Mouse (Mus musculus): Measurements from ENCODE around the gene Syce3. TPM values are rescaled to one million over a fixed set of nuclear protein-coding genes. Genes with fewer than 3 reads are reported as not detected.

The Syce3 gene
- polyA plus RNA-seq, 1 experiment from 2014 or later: not detected

- no peak for TF ChIP-seq CTCF (IDR thresholded peaks at IDR 0.05)
- no peak for ATAC-seq
- no peak for DNase-seq (ENCODE audit: low read depth, low spot score)
- H3K27me3 ChIP-seq: peaks cover 60% of the 10 kb centered on the region
- in situ Hi-C loops (cut with MboI; ENCODE audit: low pct_unique_long_range_greater_than_20kb): no loop called here
- CTCF ChIA-PET: no interaction called here
- POLR2A ChIA-PET: no interaction called here
These were observed 25.7 kb downstream of the Syce3 start, which contains the start of gene Klhdc7b for GRCm38 (mm10) chr15:89384617-89385016. Gene Klhdc7b, plus strand, starts transcription at chr15:89384917.

GRCm38 (mm10) chr15:89379429-89379828, 30.9 kb downstream of the Syce3 start:
- H3K27me3 ChIP-seq: peaks cover 38% of the 10 kb centered on the region
- DNase-seq (ENCODE audit: low read depth, low spot score) (no peak), ATAC-seq (no peak)
- no peak for TF ChIP-seq CTCF (IDR thresholded peaks at IDR 0.05)
- in situ Hi-C loops (cut with MboI; ENCODE audit: low pct_unique_long_range_greater_than_20kb): loop anchor here (10.0 kb wide), 1 partner anchor 555 kb away; no protein-coding TSS in a partner anchor
- ChIA-PET POLR2A (interaction anchor here (0.6 kb wide), 1 partner anchor 22 kb away, joined by 3 read pairs; no protein-coding TSS in a partner anchor), CTCF (no interaction called here)

DNA sequence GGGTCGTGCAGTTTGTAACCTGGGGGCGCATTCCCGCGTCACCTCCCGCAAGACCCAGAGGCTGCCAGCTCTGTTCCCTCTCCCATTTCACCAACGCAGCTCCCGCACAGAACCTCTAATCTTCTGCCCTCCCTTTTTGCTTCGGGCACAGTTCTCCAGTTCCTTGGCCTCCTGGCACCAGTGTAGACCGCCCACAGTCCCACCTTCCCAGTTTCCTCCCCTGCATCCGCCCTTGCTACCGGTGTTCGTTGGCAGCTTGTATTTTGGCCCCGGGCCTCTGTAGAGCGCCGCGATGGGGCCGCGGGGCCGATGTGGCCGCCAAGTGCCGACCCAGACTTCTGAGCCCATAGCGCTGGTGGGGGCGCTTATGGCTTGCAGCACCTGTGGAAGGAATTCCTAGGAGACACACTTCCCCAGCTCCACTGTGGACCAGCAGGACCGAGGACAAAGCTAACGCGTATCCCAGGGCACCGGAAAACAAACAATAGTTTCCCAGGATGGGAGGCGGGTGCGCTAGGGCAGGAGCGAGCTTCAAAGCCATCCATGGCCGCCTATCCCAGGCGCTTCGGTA, 31.4 kb downstream of the Syce3 start, which contains the start of gene Odf3b:
Gene Odf3b, minus strand, starts transcription at position 452 of the 571 bp plus-strand sequence.
- ChIA-PET CTCF (no interaction called here), POLR2A (no interaction called here)
- peaks cover 34% of the 10 kb centered on the region for H3K27me3 ChIP-seq
- ATAC-seq (no peak), DNase-seq (ENCODE audit: low read depth, low spot score) (no peak)
- in situ Hi-C loops (cut with MboI; ENCODE audit: low pct_unique_long_range_greater_than_20kb): loop anchor here (10.0 kb wide), 1 partner anchor 554 kb away; no protein-coding TSS in a partner anchor
- TF ChIP-seq CTCF (IDR thresholded peaks at IDR 0.05): no peak

- DNase-seq (ENCODE audit: low read depth, low spot score): no peak
- POLR2A ChIA-PET: no interaction called here
- in situ Hi-C loops (cut with MboI; ENCODE audit: low pct_unique_long_range_greater_than_20kb): loop anchor here (10.0 kb wide), 1 partner anchor 553 kb away; no protein-coding TSS in a partner anchor
These were observed 32.1 kb downstream of the Syce3 start for GRCm38 (mm10) chr15:89377938-89378828.

DNA sequence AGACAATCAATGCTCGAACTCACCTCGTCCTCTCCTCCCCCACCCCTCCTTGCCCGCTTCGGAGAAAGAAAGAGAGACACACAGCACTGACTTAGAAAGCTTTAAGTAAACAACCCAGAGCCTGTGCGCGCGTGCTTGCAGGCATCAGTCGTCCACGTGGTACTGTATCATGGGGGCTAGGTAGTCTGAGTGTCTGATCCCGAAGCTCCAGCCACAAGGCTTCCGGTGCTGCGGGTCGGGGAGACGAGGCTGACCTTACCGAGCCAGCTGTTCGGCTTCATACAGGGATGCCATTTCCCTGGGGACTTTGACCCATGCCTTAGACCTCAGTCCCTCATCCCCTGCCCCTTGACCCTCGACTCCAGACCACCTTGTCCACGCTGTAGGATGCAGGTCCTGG, 32.9 kb downstream of the Syce3 start:
- ChIA-PET CTCF (no interaction called here), POLR2A (no interaction called here)
- DNase-seq (ENCODE audit: low read depth, low spot score): no peak
- no peak for TF ChIP-seq CTCF (IDR thresholded peaks at IDR 0.05)
- H3K27me3 ChIP-seq: peaks cover 32% of the 10 kb centered on the region
- in situ Hi-C loops (cut with MboI; ENCODE audit: low pct_unique_long_range_greater_than_20kb): loop anchor here (10.0 kb wide), 1 partner anchor 553 kb away; no protein-coding TSS in a partner anchor
- ATAC-seq: no peak

More at GRCm38 (mm10) chr15:89377938-89378828, 32.1 kb downstream of the Syce3 start:
- H3K27me3 ChIP-seq: peaks cover 34% of the 10 kb centered on the region
- no peak for ATAC-seq
- CTCF ChIA-PET: no interaction called here
- TF ChIP-seq CTCF (IDR thresholded peaks at IDR 0.05): no peak

DNA sequence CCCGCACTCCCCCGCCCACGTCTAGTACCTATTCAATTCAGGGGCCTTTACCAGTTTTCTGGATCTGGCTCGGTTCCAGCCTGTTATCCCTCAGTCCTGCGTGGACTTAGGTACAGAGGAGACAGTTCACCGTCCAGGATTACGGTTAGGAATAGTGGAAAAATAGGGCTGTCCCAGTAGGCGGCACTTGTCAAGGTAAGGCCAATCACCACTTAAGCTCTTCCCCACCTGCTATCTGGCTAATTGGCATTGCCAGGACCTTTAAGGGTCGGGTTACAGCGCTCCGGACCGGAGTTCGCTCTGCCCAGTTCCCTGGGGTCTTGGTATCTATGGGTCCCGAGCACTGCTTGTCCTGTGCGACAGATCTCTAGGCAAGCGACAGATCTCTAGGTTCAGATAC, 33.3 kb downstream of the Syce3 start, which contains the start of gene Tymp:
Gene Tymp, minus strand, starts transcription at position 83 of the 400 bp plus-strand sequence.
- CTCF ChIA-PET: no interaction called here
- in situ Hi-C loops (cut with MboI; ENCODE audit: low pct_unique_long_range_greater_than_20kb): loop anchor here (10.0 kb wide), 1 partner anchor 552 kb away; no protein-coding TSS in a partner anchor
- H3K27me3 ChIP-seq: peaks cover 30% of the 10 kb centered on the region
- POLR2A ChIA-PET: no interaction called here
- no peak for TF ChIP-seq CTCF (IDR thresholded peaks at IDR 0.05)
- ATAC-seq: no peak
- DNase-seq (ENCODE audit: low read depth, low spot score): no peak

GRCm38 (mm10) chr15:89376040-89376439, 34.3 kb downstream of the Syce3 start:
- CTCF ChIA-PET: no interaction called here
- in situ Hi-C loops (cut with MboI; ENCODE audit: low pct_unique_long_range_greater_than_20kb): loop anchor here (10.0 kb wide), 1 partner anchor 551 kb away; no protein-coding TSS in a partner anchor
- peaks cover 27% of the 10 kb centered on the region for H3K27me3 ChIP-seq
- POLR2A ChIA-PET: no interaction called here
- TF ChIP-seq CTCF (IDR thresholded peaks at IDR 0.05): no peak
- no peak for DNase-seq (ENCODE audit: low read depth, low spot score)
- ATAC-seq: no peak

- POLR2A ChIA-PET: interaction anchor here (2.1 kb wide), 1 partner anchor 55 kb away, joined by 6 read pairs; the partner anchor contains the start of genes C730034F03Rik, Chkb and Gm44502
These were observed 35.3 kb downstream of the Syce3 start for GRCm38 (mm10) chr15:89374801-89375534.

GRCm38 (mm10) chr15:89374340-89374739, 36.0 kb downstream of the Syce3 start:
- ChIA-PET POLR2A (interaction anchor here (2.1 kb wide), 1 partner anchor 55 kb away, joined by 6 read pairs; the partner anchor contains the start of genes C730034F03Rik, Chkb and Gm44502), CTCF (interaction anchor here (0.9 to 2.9 kb wide), 13 partner anchors 10 to 158 kb away, joined by 3 to 20 read pairs (median 3); partner anchors contain the start of genes Lmf2 and Ncaph2)
- peaks cover 16% of the 10 kb centered on the region for H3K27me3 ChIP-seq
- ATAC-seq: peak; percentile 7
- DNase-seq (ENCODE audit: low read depth, low spot score): no peak
- TF ChIP-seq CTCF (IDR thresholded peaks at IDR 0.05): no peak
- in situ Hi-C loops (cut with MboI; ENCODE audit: low pct_unique_long_range_greater_than_20kb): loop anchor here (10.0 kb wide), 1 partner anchor 550 kb away; no protein-coding TSS in a partner anchor

More at GRCm38 (mm10) chr15:89374801-89375534, 35.3 kb downstream of the Syce3 start:
- ATAC-seq (no peak), DNase-seq (ENCODE audit: low read depth, low spot score) (no peak)
- CTCF ChIA-PET: interaction anchor here (1.3 to 2.9 kb wide), 4 partner anchors 11 to 156 kb away, joined by 3 to 20 read pairs (median 4); no protein-coding TSS in a partner anchor
- no peak for TF ChIP-seq CTCF (IDR thresholded peaks at IDR 0.05)
- in situ Hi-C loops (cut with MboI; ENCODE audit: low pct_unique_long_range_greater_than_20kb): loop anchor here (10.0 kb wide), 1 partner anchor 550 kb away; no protein-coding TSS in a partner anchor
- H3K27me3 ChIP-seq: peaks cover 18% of the 10 kb centered on the region
